Mouse (Mus musculus) kidney, embryonic 15.5 days (tissue): ENCODE measurements around the gene Spag16. TPM values are rescaled to one million over a fixed set of nuclear protein-coding genes. Genes with fewer than 3 reads are reported as not detected.
A peak's percentile ranks its signal among the peaks of the same experiment; 100 is the strongest.
"Not testable (repeated sequence)": the region's sequence is repeated elsewhere in the genome, so short reads cannot be mapped to it uniquely, and the experiment has no call there.

Source experiments
- ATAC-seq: fragments of 200-750 bp; cut with Nextera tagmentation; replicated peaks from 2 replicates; pipeline ENCODE4 v1.8.0; 2017; ENCODE audit warnings: moderate TSS enrichment; ENCODE audit not compliant: low FRiP score
- H3K27ac ChIP-seq: fragments of 300-500 bp; sonication (generic); 2 replicates; pipeline ENCODE4 v1.5.1; 2015; ENCODE audit warnings: mild to moderate bottlenecking, inconsistent platforms
- H3K27me3 ChIP-seq: fragments of 300-500 bp; sonication (generic); 2 replicates; pipeline ENCODE4 v1.6.1; 2015; ENCODE audit warnings: inconsistent platforms
- H3K36me3 ChIP-seq: fragments of 300-500 bp; sonication (generic); 2 replicates; pipeline ENCODE4 v1.6.1; 2015; ENCODE audit warnings: inconsistent platforms
- H3K4me1 ChIP-seq: fragments of 300-500 bp; sonication (generic); 2 replicates; pipeline ENCODE4 v1.6.1; 2015; ENCODE audit warnings: inconsistent platforms
- H3K4me2 ChIP-seq: fragments of 300-500 bp; sonication (generic); 2 replicates; pipeline ENCODE4 v1.6.1; 2015; ENCODE audit warnings: moderate library complexity, mild to moderate bottlenecking, inconsistent platforms
- H3K4me3 ChIP-seq: fragments of 300-500 bp; sonication (generic); replicated peaks from 2 replicates; pipeline ENCODE4 v1.5.1; 2015; ENCODE audit warnings: mild to moderate bottlenecking, inconsistent platforms
- H3K9ac ChIP-seq: fragments of 300-500 bp; sonication (generic); 2 replicates; pipeline ENCODE4 v1.6.1; 2015; ENCODE audit warnings: mild to moderate bottlenecking, inconsistent platforms
- H3K9me3 ChIP-seq: fragments of 300-500 bp; sonication (generic); replicated peaks from 2 replicates; pipeline ENCODE4 v1.6.1; 2016; ENCODE audit warnings: inconsistent platforms
- WGBS: fragments of 180-500 bp; shearing (Covaris S2); methylation state at CpG from one replicate; pipeline ENCODE4 v1.1.7; 2015; ENCODE audit warnings: mixed read lengths; 5-methylcytosine and 5-hydroxymethylcytosine counted together
- polyA plus RNA-seq: library from polyadenylated mRNA; unstranded; fragments of >200 nt; fragmentation: Nextera tagmentation; extraction: Ambion mirVana; gene quantifications from 2 replicates; pipeline ENCODE4 v1.2.1, GENCODE M21; 2015

Spag16 gene
- 0.61 and 0.71 TPM in 2 replicates for polyA plus RNA-seq

GRCm38 (mm10) chr1:69826806-69827703 is at the start of gene Spag16:
Gene Spag16, plus strand, starts transcription at chr1:69826970.
- Histone ChIP-seq H3K36me3 (no peaks in the 10 kb centered on the region), H3K4me3 (peak within 1 kb of the TSS; percentile 56), H3K9me3 (no peaks in the 10 kb centered on the region), H3K27me3 (no peaks in the 10 kb centered on the region), H3K27ac (no peak within 1 kb of the TSS), H3K9ac (peak within 1 kb of the TSS; percentile 35; the same call in 1 of the 2 replicates), H3K4me2 (peak within 1 kb of the TSS; percentile 85), H3K4me1 (peaks cover 4% of the 10 kb centered on the region; the same call in 1 of the 2 replicates)
- ATAC-seq = peak; percentile 97
- 7% methylated on average over 38 of the region's 38 CpGs for WGBS

GRCm38 (mm10) chr1:69785129-69785528 is 41.6 kb upstream of the Spag16 start:
- H3K36me3 ChIP-seq = no peaks in the 10 kb centered on the region
- no peaks in the 10 kb centered on the region; the same call in 1 of the 2 replicates for H3K27me3 ChIP-seq
- H3K4me2 ChIP-seq = no peak overlapping the region
- 0 out of 2 replicates have a peak, but pooled peaks cover 3% of the 10 kb centered on the region for H3K4me1 ChIP-seq
- WGBS = 6% methylated on average over 6 of the region's 6 CpGs
- no peak for ATAC-seq
- no peaks in the 10 kb centered on the region for H3K9me3 ChIP-seq
- no peak overlapping the region for H3K9ac ChIP-seq
- no peak overlapping the region for H3K27ac ChIP-seq
- H3K4me3 ChIP-seq = no peak overlapping the region

GRCm38 (mm10) chr1:69786716-69787115 is 40.1 kb upstream of the Spag16 start:
- Histone ChIP-seq H3K27ac (no peak overlapping the region), H3K36me3 (no peaks in the 10 kb centered on the region), H3K27me3 (no peaks in the 10 kb centered on the region; the same call in 1 of the 2 replicates), H3K9ac (no peak overlapping the region), H3K4me1 (0 out of 2 replicates have a peak, but pooled peaks cover 3% of the 10 kb centered on the region), H3K4me2 (no peak overlapping the region), H3K4me3 (no peak overlapping the region), H3K9me3 (no peaks in the 10 kb centered on the region)
- no peak for ATAC-seq
- WGBS = 54% methylated on average over 6 of the region's 6 CpGs

GRCm38 (mm10) chr1:69787379-69787778 is 39.4 kb upstream of the Spag16 start:
- ATAC-seq = no peak; the same call in 1 of the 2 replicates
- Histone ChIP-seq H3K36me3 (no peaks in the 10 kb centered on the region), H3K4me1 (0 out of 2 replicates have a peak, but pooled peaks cover 3% of the 10 kb centered on the region)

GRCm38 (mm10) chr1:69790337-69791250 is 36.2 kb upstream of the Spag16 start:
- peak overlapping the region; percentile 29; the same call in 1 of the 2 replicates for H3K9ac ChIP-seq
- H3K27me3 ChIP-seq = no peaks in the 10 kb centered on the region
- no peak; the same call in 1 of the 2 replicates for ATAC-seq
- no peaks in the 10 kb centered on the region for H3K36me3 ChIP-seq
- H3K9me3 ChIP-seq = no peaks in the 10 kb centered on the region
- WGBS = 29% methylated on average over 28 of the region's 28 CpGs
- peak overlapping the region; percentile 55 for H3K4me2 ChIP-seq
- 0 out of 2 replicates have a peak, but pooled peaks cover 3% of the 10 kb centered on the region for H3K4me1 ChIP-seq
- H3K27ac ChIP-seq = no peak overlapping the region
- peak overlapping the region; percentile 31 for H3K4me3 ChIP-seq

More at GRCm38 (mm10) chr1:69787379-69787778, 39.4 kb upstream of the Spag16 start:
- Histone ChIP-seq H3K27ac (no peak overlapping the region), H3K4me3 (no peak overlapping the region), H3K9me3 (no peaks in the 10 kb centered on the region), H3K27me3 (no peaks in the 10 kb centered on the region; the same call in 1 of the 2 replicates), H3K9ac (no peak overlapping the region), H3K4me2 (no peak overlapping the region)
- WGBS = 55% methylated on average over 12 of the region's 12 CpGs

GRCm38 (mm10) chr1:69798948-69799565 is 27.7 kb upstream of the Spag16 start:
- Histone ChIP-seq H3K4me3 (no peak overlapping the region), H3K9me3 (no peaks in the 10 kb centered on the region), H3K36me3 (no peaks in the 10 kb centered on the region), H3K9ac (no peak overlapping the region), H3K4me2 (no peak overlapping the region), H3K27ac (no peak overlapping the region), H3K27me3 (no peaks in the 10 kb centered on the region), H3K4me1 (no peaks in the 10 kb centered on the region)
- ATAC-seq = no peak
- 75% methylated on average over 7 of the region's 7 CpGs for WGBS

GRCm38 (mm10) chr1:69810161-69810560 is 16.6 kb upstream of the Spag16 start:
- Histone ChIP-seq H3K27me3 (no peaks in the 10 kb centered on the region), H3K36me3 (no peaks in the 10 kb centered on the region), H3K4me1 (no peaks in the 10 kb centered on the region), H3K4me3 (no peak overlapping the region), H3K9ac (no peak overlapping the region), H3K9me3 (no peaks in the 10 kb centered on the region), H3K4me2 (no peak overlapping the region), H3K27ac (no peak overlapping the region)
- ATAC-seq = no peak
- 88% methylated on average over 2 of the region's 2 CpGs for WGBS

GRCm38 (mm10) chr1:69825635-69826034 is 1.1 kb upstream of the Spag16 start:
- H3K27ac ChIP-seq, H3K4me1 ChIP-seq, ATAC-seq, H3K4me3 ChIP-seq, H3K36me3 ChIP-seq, H3K9ac ChIP-seq, H3K4me2 ChIP-seq, H3K27me3 ChIP-seq, H3K9me3 ChIP-seq: not testable (repeated sequence)
- 65% methylated on average over 5 of the region's 5 CpGs for WGBS

- H3K27me3 ChIP-seq = no peaks in the 10 kb centered on the region
- no peaks in the 10 kb centered on the region for H3K36me3 ChIP-seq
- H3K27ac ChIP-seq = no peak overlapping the region
- no peak overlapping the region for H3K9ac ChIP-seq
- H3K4me2 ChIP-seq = no peak overlapping the region
- no peak for ATAC-seq
- H3K4me3 ChIP-seq = no peak overlapping the region
- H3K4me1 ChIP-seq = peaks cover 4% of the 10 kb centered on the region; the same call in 1 of the 2 replicates
- H3K9me3 ChIP-seq = no peaks in the 10 kb centered on the region
- WGBS = 62% methylated on average over 7 of the region's 7 CpGs
Measured at GRCm38 (mm10) chr1:69828872-69829479, 2.2 kb downstream of the Spag16 start.

- Histone ChIP-seq H3K27me3 (no peaks in the 10 kb centered on the region), H3K9me3 (no peaks in the 10 kb centered on the region), H3K36me3 (no peaks in the 10 kb centered on the region), H3K4me1 (peaks cover 4% of the 10 kb centered on the region; the same call in 1 of the 2 replicates), H3K4me2 (no peak overlapping the region), H3K4me3 (no peak overlapping the region), H3K9ac (no peak overlapping the region), H3K27ac (no peak overlapping the region)
- WGBS = 78% methylated on average over 1 of the region's 1 CpGs
- ATAC-seq = no peak
Measured at GRCm38 (mm10) chr1:69830586-69830985, 3.8 kb downstream of the Spag16 start.

- 92% methylated on average over 2 of the region's 2 CpGs for WGBS
- no peaks in the 10 kb centered on the region for H3K9me3 ChIP-seq
- no peak for ATAC-seq
- no peak overlapping the region for H3K27ac ChIP-seq
- H3K4me3 ChIP-seq = no peak overlapping the region
- H3K4me1 ChIP-seq = peaks cover 4% of the 10 kb centered on the region; the same call in 1 of the 2 replicates
- H3K9ac ChIP-seq = no peak overlapping the region
- H3K36me3 ChIP-seq = no peaks in the 10 kb centered on the region
- no peaks in the 10 kb centered on the region for H3K27me3 ChIP-seq
- H3K4me2 ChIP-seq = no peak overlapping the region
Measured at GRCm38 (mm10) chr1:69831002-69831401, 4.2 kb downstream of the Spag16 start.
